Mouse (Mus musculus): ENCODE data around the gene Cacnb3. TPM values are rescaled to one million over a fixed set of nuclear protein-coding genes. Genes with fewer than 3 reads are reported as not detected.

Cacnb3 gene
- polyA plus RNA-seq, 1 experiment from 2014 or later, result 32.3 TPM

DNA sequence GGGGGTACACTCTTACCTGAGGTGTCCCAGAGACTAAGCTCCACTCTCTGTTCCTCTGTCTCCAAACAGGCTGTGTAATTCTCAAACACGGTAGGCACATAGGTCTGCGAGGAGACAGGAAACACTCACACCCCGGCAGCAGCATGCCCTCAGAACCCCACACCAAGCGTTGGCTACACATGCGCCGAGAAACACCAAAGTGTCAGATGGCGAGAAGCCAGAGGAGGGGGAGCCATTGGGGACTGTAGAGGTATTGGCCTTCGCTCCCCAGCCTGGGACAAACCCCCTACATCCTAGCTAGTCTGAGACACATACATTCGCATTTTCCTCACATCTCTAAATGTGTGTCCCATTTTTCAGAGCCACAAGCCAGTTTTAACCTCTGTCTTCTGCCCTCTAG lies 45.8 kb downstream of the Cacnb3 start:
- Histone ChIP-seq H3K4me1 (ENCODE audit: control insufficient read depth, insufficient read depth, low read length) (peaks cover 4% of the 10 kb centered on the region; the same call in 1 of the 2 replicates), H3K36me3 (replicated peaks; ENCODE audit: control insufficient read depth, insufficient read depth, low read depth, low read length) (no peaks in the 10 kb centered on the region), H3K9ac (replicated peaks; ENCODE audit: low read length) (no peak overlapping the region), H3K27ac (replicated peaks; ENCODE audit: low read depth, low read length) (no peak overlapping the region), H3K4me3 (ENCODE audit: low read depth, low read length) (peak overlapping the region; percentile 35; the same call in 1 of the 2 replicates), H3K27me3 (ENCODE audit: control insufficient read depth, insufficient read depth, low read length) (peaks cover 22% of the 10 kb centered on the region), H3K9me3 (replicated peaks; ENCODE audit: control insufficient read depth, low read length) (no peaks in the 10 kb centered on the region), H3K4me2 (ENCODE audit: low read depth, low read length) (peak overlapping the region; percentile 65)
- 6% methylated on average over 9 of the region's 9 CpGs for WGBS
- ATAC-seq (replicated peaks; ENCODE audit: insufficient number of reproducible peaks, low FRiP score, low TSS enrichment, low read depth) (no peak), DNase-seq (ENCODE audit: low spot score) (no peak)

DNA sequence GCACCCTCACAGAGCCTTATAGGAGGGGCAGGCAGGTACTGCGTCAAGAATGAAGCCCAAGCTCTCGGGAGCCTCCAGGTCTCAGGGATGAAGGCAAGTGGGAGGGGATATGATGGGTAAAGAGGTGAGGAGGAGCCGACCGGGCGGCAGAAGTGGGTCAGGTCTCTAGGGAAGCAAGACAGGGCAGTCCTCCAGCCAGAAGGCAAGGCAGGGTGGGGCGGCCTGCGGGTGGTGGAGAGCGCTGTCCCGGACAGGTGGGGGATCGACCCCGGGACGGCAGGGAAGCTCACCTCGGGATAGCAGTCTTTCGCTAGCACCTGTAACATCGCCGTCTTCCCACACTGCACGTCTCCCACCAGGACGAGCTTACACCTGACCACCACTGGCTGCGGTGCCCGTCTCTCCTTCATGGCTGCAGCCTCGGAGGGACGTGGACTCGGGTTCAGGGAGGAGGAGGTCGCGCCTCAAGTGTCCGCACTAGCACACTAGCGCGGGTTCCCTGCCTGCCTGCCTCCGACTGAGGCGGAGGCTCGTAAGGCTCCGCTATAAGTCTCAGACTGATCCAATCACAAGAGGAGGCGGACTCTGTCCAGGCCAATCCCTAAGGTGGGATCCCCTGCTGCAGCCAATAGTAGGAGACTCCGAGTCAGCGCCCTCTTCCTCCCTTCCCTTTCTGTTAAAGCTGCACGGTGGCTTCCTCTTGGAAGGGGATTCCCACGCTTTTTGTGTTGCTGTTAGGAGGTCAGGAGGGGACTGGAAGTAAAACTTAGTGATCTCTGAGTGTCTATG lies 46.5 kb downstream of the Cacnb3 start, which contains the start of gene Rnd1:
Gene Rnd1 (minus strand): TSS at position 522 of the 789 bp plus-strand sequence.
- under 1% methylated on average over 36 of the region's 37 CpGs for WGBS
- no peak within 1 kb of the TSS for H3K27ac ChIP-seq (replicated peaks; ENCODE audit: low read depth, low read length)

DNA sequence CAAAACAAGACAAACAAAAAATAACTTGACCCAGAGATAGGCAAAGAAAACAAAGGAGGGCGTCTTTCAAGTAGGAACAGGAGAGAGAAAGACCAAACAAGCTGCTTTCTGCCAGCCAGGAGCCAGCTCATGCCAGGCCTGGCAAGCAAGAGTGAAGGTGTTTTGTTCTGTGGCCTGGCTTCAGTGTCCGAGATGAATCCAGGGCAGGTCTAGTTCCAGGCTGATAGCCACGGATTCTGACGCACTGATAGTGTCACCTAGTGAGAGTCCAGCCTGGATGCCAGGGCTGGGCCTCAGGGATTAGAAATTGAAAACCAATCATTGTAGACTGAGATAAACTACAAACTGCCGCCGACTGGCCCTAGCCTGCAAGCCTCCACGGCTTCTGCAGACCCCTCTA lies 47.3 kb downstream of the Cacnb3 start:
- Histone ChIP-seq H3K4me2 (ENCODE audit: low read depth, low read length) (no peak overlapping the region), H3K9ac (replicated peaks; ENCODE audit: low read length) (no peak overlapping the region)
- no peak for ATAC-seq (replicated peaks; ENCODE audit: insufficient number of reproducible peaks, low FRiP score, low TSS enrichment, low read depth)

More for the DNA sequence above, 46.5 kb downstream of the Cacnb3 start, which contains the start of gene Rnd1:
- Histone ChIP-seq H3K4me2 (ENCODE audit: low read depth, low read length) (peak within 1 kb of the TSS; percentile 65), H3K9me3 (replicated peaks; ENCODE audit: control insufficient read depth, low read length) (no peaks in the 10 kb centered on the region), H3K27me3 (ENCODE audit: control insufficient read depth, insufficient read depth, low read length) (peaks cover 22% of the 10 kb centered on the region), H3K4me3 (ENCODE audit: low read depth, low read length) (peak within 1 kb of the TSS; percentile 35), H3K4me1 (ENCODE audit: control insufficient read depth, insufficient read depth, low read length) (peaks cover 4% of the 10 kb centered on the region; the same call in 1 of the 2 replicates), H3K36me3 (replicated peaks; ENCODE audit: control insufficient read depth, insufficient read depth, low read depth, low read length) (no peaks in the 10 kb centered on the region), H3K9ac (replicated peaks; ENCODE audit: low read length) (no peak within 1 kb of the TSS)
- ATAC-seq (replicated peaks; ENCODE audit: insufficient number of reproducible peaks, low FRiP score, low TSS enrichment, low read depth), result peak; percentile 96
- DNase-seq (ENCODE audit: low spot score), result peak; percentile 90

DNA sequence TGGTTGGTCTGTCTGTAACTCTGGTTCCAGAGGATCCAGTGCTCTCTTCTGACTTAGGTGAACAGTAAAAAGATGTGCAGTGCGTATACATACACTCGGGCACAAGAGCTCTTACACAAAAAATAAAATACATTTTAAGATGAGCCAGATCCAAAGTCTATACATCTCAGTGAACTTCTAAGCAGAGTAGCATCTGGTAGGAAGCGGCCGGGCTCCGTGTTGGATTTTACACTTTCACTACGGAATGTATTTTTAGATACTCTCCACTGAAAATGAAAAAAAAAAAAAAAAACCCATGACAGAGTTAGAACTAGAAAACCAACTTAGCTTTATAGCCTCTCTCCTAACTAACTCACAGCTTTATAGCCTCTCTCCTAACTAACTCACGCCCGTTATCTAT lies 50.0 kb downstream of the Cacnb3 start:
- DNase-seq (ENCODE audit: low spot score), result no peak
- peaks cover 4% of the 10 kb centered on the region; the same call in 1 of the 2 replicates for H3K4me1 ChIP-seq (ENCODE audit: control insufficient read depth, insufficient read depth, low read length)
- peaks cover 15% of the 10 kb centered on the region for H3K27me3 ChIP-seq (ENCODE audit: control insufficient read depth, insufficient read depth, low read length)
- H3K9ac ChIP-seq (replicated peaks; ENCODE audit: low read length), result no peak overlapping the region
- ATAC-seq (replicated peaks; ENCODE audit: insufficient number of reproducible peaks, low FRiP score, low TSS enrichment, low read depth), result no peak
- no peak overlapping the region for H3K4me3 ChIP-seq (ENCODE audit: low read depth, low read length)
- 92% methylated on average over 8 of the region's 8 CpGs for WGBS
- H3K4me2 ChIP-seq (ENCODE audit: low read depth, low read length), result no peak overlapping the region
- H3K27ac ChIP-seq (replicated peaks; ENCODE audit: low read depth, low read length), result no peak overlapping the region
- H3K36me3 ChIP-seq (replicated peaks; ENCODE audit: control insufficient read depth, insufficient read depth, low read depth, low read length), result no peaks in the 10 kb centered on the region
- H3K9me3 ChIP-seq (replicated peaks; ENCODE audit: control insufficient read depth, low read length), result no peaks in the 10 kb centered on the region

More for the DNA sequence above, 47.3 kb downstream of the Cacnb3 start:
- DNase-seq (ENCODE audit: low spot score), result no peak
- Histone ChIP-seq H3K4me3 (ENCODE audit: low read depth, low read length) (no peak overlapping the region), H3K4me1 (ENCODE audit: control insufficient read depth, insufficient read depth, low read length) (peaks cover 4% of the 10 kb centered on the region; the same call in 1 of the 2 replicates), H3K36me3 (replicated peaks; ENCODE audit: control insufficient read depth, insufficient read depth, low read depth, low read length) (no peaks in the 10 kb centered on the region), H3K9me3 (replicated peaks; ENCODE audit: control insufficient read depth, low read length) (no peaks in the 10 kb centered on the region), H3K27ac (replicated peaks; ENCODE audit: low read depth, low read length) (no peak overlapping the region), H3K27me3 (ENCODE audit: control insufficient read depth, insufficient read depth, low read length) (peaks cover 22% of the 10 kb centered on the region)
- 76% methylated on average over 7 of the region's 7 CpGs for WGBS

DNA sequence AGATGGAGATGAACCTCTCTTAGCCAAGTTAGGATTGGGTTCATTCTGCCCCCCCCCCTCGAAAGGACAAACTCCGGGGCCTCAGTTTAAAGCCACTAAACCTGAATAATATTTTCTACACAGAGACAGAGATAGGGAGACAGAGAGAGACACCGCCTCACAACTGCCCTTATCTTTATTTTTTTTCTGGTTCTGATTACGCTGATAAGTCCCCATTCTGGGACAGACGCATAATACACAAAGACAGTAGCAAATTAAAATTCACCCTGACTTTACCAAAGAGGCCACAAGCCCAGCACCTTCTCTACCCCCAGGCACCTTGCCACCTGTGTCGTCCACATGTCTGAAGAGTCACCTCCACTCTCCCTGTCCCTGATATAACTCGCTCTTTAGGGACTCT lies 51.0 kb downstream of the Cacnb3 start:
- H3K4me2 ChIP-seq (ENCODE audit: low read depth, low read length), result no peak overlapping the region
- H3K4me3 ChIP-seq (ENCODE audit: low read depth, low read length), result no peak overlapping the region
- H3K27me3 ChIP-seq (ENCODE audit: control insufficient read depth, insufficient read depth, low read length), result peaks cover 6% of the 10 kb centered on the region
- no peaks in the 10 kb centered on the region for H3K9me3 ChIP-seq (replicated peaks; ENCODE audit: control insufficient read depth, low read length)
- H3K27ac ChIP-seq (replicated peaks; ENCODE audit: low read depth, low read length), result no peak overlapping the region
- H3K4me1 ChIP-seq (ENCODE audit: control insufficient read depth, insufficient read depth, low read length), result peaks cover 4% of the 10 kb centered on the region; the same call in 1 of the 2 replicates
- no peaks in the 10 kb centered on the region for H3K36me3 ChIP-seq (replicated peaks; ENCODE audit: control insufficient read depth, insufficient read depth, low read depth, low read length)
- 80% methylated on average over 7 of the region's 7 CpGs for WGBS
- ATAC-seq (replicated peaks; ENCODE audit: insufficient number of reproducible peaks, low FRiP score, low TSS enrichment, low read depth) (no peak), DNase-seq (ENCODE audit: low spot score) (no peak)
- no peak overlapping the region for H3K9ac ChIP-seq (replicated peaks; ENCODE audit: low read length)

DNA sequence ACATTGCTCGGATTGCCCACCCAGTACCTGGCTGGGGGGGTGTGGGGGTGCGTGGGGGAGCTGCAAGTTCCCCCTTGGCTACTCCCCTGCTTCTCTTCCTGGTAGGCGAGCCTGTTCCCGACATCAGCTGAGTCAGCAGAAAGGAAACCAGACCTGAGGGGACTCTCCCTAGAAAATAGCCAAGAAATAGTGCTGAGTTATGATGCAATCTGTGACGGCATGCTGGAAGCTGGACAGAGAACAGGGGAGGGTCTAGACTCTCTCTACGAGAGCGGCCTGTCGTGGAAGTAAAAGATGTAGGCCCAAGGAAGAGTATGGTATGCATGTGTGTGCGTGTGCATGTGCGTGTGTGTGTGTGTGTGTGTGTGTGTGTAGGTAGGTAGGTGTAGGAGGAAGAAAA lies 52.5 kb downstream of the Cacnb3 start:
- no peak overlapping the region for H3K27ac ChIP-seq (replicated peaks; ENCODE audit: low read depth, low read length)
- H3K36me3 ChIP-seq (replicated peaks; ENCODE audit: control insufficient read depth, insufficient read depth, low read depth, low read length), result no peaks in the 10 kb centered on the region
- WGBS, result 75% methylated on average over 10 of the region's 10 CpGs
- no peaks in the 10 kb centered on the region for H3K4me1 ChIP-seq (ENCODE audit: control insufficient read depth, insufficient read depth, low read length)
- no peaks in the 10 kb centered on the region for H3K9me3 ChIP-seq (replicated peaks; ENCODE audit: control insufficient read depth, low read length)
- H3K9ac ChIP-seq (replicated peaks; ENCODE audit: low read length), result no peak overlapping the region
- no peak for DNase-seq (ENCODE audit: low spot score)
- ATAC-seq (replicated peaks; ENCODE audit: insufficient number of reproducible peaks, low FRiP score, low TSS enrichment, low read depth), result no peak
- no peak overlapping the region for H3K4me3 ChIP-seq (ENCODE audit: low read depth, low read length)
- H3K4me2 ChIP-seq (ENCODE audit: low read depth, low read length), result no peak overlapping the region
- no peaks in the 10 kb centered on the region; the same call in 1 of the 2 replicates for H3K27me3 ChIP-seq (ENCODE audit: control insufficient read depth, insufficient read depth, low read length)

DNA sequence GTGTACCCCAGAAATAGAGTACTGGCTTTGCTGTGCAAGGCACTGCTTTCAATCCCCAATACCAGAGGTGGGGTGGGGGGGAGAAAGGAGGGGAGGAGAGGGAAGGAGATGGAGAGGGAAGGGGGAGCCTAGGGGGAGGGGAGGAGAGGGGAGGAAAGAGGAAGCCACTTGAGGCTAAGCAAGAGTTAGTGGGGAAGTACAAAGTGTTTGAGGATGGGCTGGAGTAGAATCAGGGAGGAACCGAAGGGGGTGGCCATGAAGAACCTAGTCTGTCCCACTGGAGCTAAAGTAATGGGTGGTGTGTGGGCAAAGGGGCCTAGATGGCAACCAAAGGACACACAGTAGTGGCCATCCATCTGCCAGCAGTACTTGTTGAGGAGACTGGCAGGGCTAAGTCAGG lies 53.1 kb downstream of the Cacnb3 start:
- WGBS, result 93% methylated on average over 1 of the region's 1 CpGs
- no peaks in the 10 kb centered on the region for H3K36me3 ChIP-seq (replicated peaks; ENCODE audit: control insufficient read depth, insufficient read depth, low read depth, low read length)
- ATAC-seq (replicated peaks; ENCODE audit: insufficient number of reproducible peaks, low FRiP score, low TSS enrichment, low read depth), result no peak

DNA sequence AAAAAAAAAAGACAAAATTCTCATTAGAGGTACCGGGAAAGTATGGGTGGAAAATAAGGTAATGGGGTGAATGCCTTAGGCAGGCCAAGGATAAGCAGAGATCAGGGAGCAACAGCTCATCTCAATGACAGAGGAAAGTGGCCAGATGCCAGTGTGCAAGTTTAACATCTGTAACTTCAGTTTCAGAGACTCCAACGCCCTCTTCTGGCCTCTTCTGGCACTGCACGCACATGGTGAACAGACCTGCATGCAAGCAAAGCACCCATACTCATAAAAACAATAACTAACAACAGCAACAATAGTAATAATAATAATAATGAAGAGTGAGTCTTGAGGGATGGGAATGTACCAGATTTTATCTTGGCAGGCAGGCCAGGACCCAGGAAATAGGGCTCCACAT lies 55.3 kb downstream of the Cacnb3 start:
- 68% methylated on average over 3 of the region's 3 CpGs for WGBS
- Histone ChIP-seq H3K9ac (replicated peaks; ENCODE audit: low read length) (no peak overlapping the region), H3K4me2 (ENCODE audit: low read depth, low read length) (no peak overlapping the region), H3K27me3 (ENCODE audit: control insufficient read depth, insufficient read depth, low read length) (no peaks in the 10 kb centered on the region), H3K36me3 (replicated peaks; ENCODE audit: control insufficient read depth, insufficient read depth, low read depth, low read length) (no peaks in the 10 kb centered on the region), H3K4me3 (ENCODE audit: low read depth, low read length) (no peak overlapping the region), H3K4me1 (ENCODE audit: control insufficient read depth, insufficient read depth, low read length) (no peaks in the 10 kb centered on the region), H3K27ac (replicated peaks; ENCODE audit: low read depth, low read length) (no peak overlapping the region), H3K9me3 (replicated peaks; ENCODE audit: control insufficient read depth, low read length) (no peaks in the 10 kb centered on the region)
- DNase-seq (ENCODE audit: low spot score) (no peak), ATAC-seq (replicated peaks; ENCODE audit: insufficient number of reproducible peaks, low FRiP score, low TSS enrichment, low read depth) (no peak)

More for the DNA sequence above, 53.1 kb downstream of the Cacnb3 start:
- no peak overlapping the region for H3K27ac ChIP-seq (replicated peaks; ENCODE audit: low read depth, low read length)
- H3K4me2 ChIP-seq (ENCODE audit: low read depth, low read length), result no peak overlapping the region
- no peak overlapping the region for H3K9ac ChIP-seq (replicated peaks; ENCODE audit: low read length)
- H3K9me3 ChIP-seq (replicated peaks; ENCODE audit: control insufficient read depth, low read length), result no peaks in the 10 kb centered on the region
- H3K4me1 ChIP-seq (ENCODE audit: control insufficient read depth, insufficient read depth, low read length), result no peaks in the 10 kb centered on the region
- DNase-seq (ENCODE audit: low spot score), result no peak
- no peaks in the 10 kb centered on the region for H3K27me3 ChIP-seq (ENCODE audit: control insufficient read depth, insufficient read depth, low read length)
- no peak overlapping the region for H3K4me3 ChIP-seq (ENCODE audit: low read depth, low read length)
